Mouse (Mus musculus): ENCODE measurements around the gene Bicc1.

GRCm38 (mm10) chr10:70994135-70994497 lies 165.4 kb downstream of the Bicc1 start:
- TF ChIP-seq POLR2A (IDR thresholded peaks at IDR 0.05; ENCODE audit: control insufficient read depth, low read depth, low read length) (no peak), CTCF (IDR thresholded peaks at IDR 0.05; ENCODE audit: control insufficient read depth, insufficient read depth, insufficient replicate concordance, low read depth, low read length) (no peak)
